Mouse (Mus musculus) lung, postnatal 25 days (tissue): ENCODE measurements around the gene Mus81.
"Not testable (repeated sequence)": the region's sequence is repeated elsewhere in the genome, so short reads cannot be mapped to it uniquely, and the experiment has no call there.

Source experiments
- DNase-seq: peaks from one replicate; pipeline ENCODE4 v3.0.0; 2022; ENCODE audit warnings: low spot score

Gene Mus81

GRCm38 (mm10) chr19:5492641-5493040 is 4.4 kb upstream of the Mus81 start:
- no peak for DNase-seq

- DNase-seq: peak; percentile 91
Observed at GRCm38 (mm10) chr19:5490898-5491708, 2.9 kb upstream of the Mus81 start.

- peak; percentile 97 for DNase-seq
Observed at GRCm38 (mm10) chr19:5490313-5490897, 2.2 kb upstream of the Mus81 start, which contains the start of gene Cfl1. Gene Cfl1 (plus strand): TSS chr19:5490455.

- DNase-seq: not testable (repeated sequence)
Observed at GRCm38 (mm10) chr19:5489721-5490120, 1.5 kb upstream of the Mus81 start.

- peak; percentile 99 for DNase-seq
Observed at GRCm38 (mm10) chr19:5488878-5489571, 823 bp upstream of the Mus81 start.

GRCm38 (mm10) chr19:5486771-5487170 is 1.4 kb downstream of the Mus81 start:
- DNase-seq: no peak

- peak; percentile 62 for DNase-seq
Observed at GRCm38 (mm10) chr19:5486286-5486685, 1.9 kb downstream of the Mus81 start.

- DNase-seq: no peak
Observed at GRCm38 (mm10) chr19:5485821-5486220, 2.4 kb downstream of the Mus81 start.

GRCm38 (mm10) chr19:5485371-5485770 is 2.8 kb downstream of the Mus81 start:
- no peak for DNase-seq

- DNase-seq: no peak
Observed at GRCm38 (mm10) chr19:5484496-5484895, 3.7 kb downstream of the Mus81 start.

GRCm38 (mm10) chr19:5483386-5484359 is 4.5 kb downstream of the Mus81 start:
- DNase-seq: no peak

GRCm38 (mm10) chr19:5481398-5481797 is 6.8 kb downstream of the Mus81 start:
- no peak for DNase-seq

GRCm38 (mm10) chr19:5480016-5480415 is 8.2 kb downstream of the Mus81 start:
- no peak for DNase-seq

- DNase-seq: no peak
Observed at GRCm38 (mm10) chr19:5477668-5478300, 10.4 kb downstream of the Mus81 start.

- no peak for DNase-seq
Observed at GRCm38 (mm10) chr19:5477004-5477667, 11.1 kb downstream of the Mus81 start.

GRCm38 (mm10) chr19:5475069-5475714 is 13.0 kb downstream of the Mus81 start:
- DNase-seq: no peak

- no peak for DNase-seq
Observed at GRCm38 (mm10) chr19:5474281-5475068, 13.7 kb downstream of the Mus81 start.

- peak; percentile 92 for DNase-seq
Observed at GRCm38 (mm10) chr19:5473720-5474119, 14.5 kb downstream of the Mus81 start, which contains the start of gene Efemp2. Gene Efemp2 (plus strand): TSS chr19:5473954.

- no peak for DNase-seq
Observed at GRCm38 (mm10) chr19:5472857-5473256, 15.3 kb downstream of the Mus81 start.
